15 mouse cellular contexts compared by ENCODE assay signal in genomic region chr4:154394123-154394722, GRCm38 (mm10). TPM values are rescaled to one million over a fixed set of nuclear protein-coding genes. Genes with fewer than 3 reads are reported as not detected.
DNase-seq lines count a peak whose midpoint lies in the region; ATAC-seq lines count a peak whose summit lies in the region.
"Had no signal": no experiment of that assay in that cellular context is flagged by ENCODE, and none has a peak within 500 bp of the region (broad histone marks: within the 10 kb centered on the region; RNA-seq: fewer than 3 reads in every experiment).

No protein-coding gene starts in this region.

- peaks cover 48% of the 10 kb centered on the region for H3K4me1 ChIP-seq in heart, embryonic 11.5 days (ENCODE audit: control insufficient read depth, insufficient read depth, low read length)
- H3K4me1 ChIP-seq in liver, embryonic 11.5 days (replicated peaks; ENCODE audit: control insufficient read depth, insufficient read depth, low read length), result peaks cover 21% of the 10 kb centered on the region
- H3K4me1 ChIP-seq in liver, embryonic 12.5 days, result peaks cover 11% of the 10 kb centered on the region; the same call in 1 of the 2 replicates
- H3K4me1 ChIP-seq in hindbrain, embryonic 12.5 days, result peaks cover 49% of the 10 kb centered on the region

- WGBS in heart, embryonic 11.5 days (ENCODE audit: insufficient replicate concordance), result 55% methylated on average over 7 of the region's 7 CpGs
- 61% methylated on average over 7 of the region's 7 CpGs for WGBS in liver, embryonic 11.5 days
- 48% methylated on average over 7 of the region's 7 CpGs for WGBS in liver, embryonic 12.5 days (ENCODE audit: insufficient replicate concordance)
- 43% methylated on average over 7 of the region's 7 CpGs for WGBS in hindbrain, embryonic 12.5 days

- no peaks in the 10 kb centered on the region for H3K36me3 ChIP-seq in heart, embryonic 11.5 days (ENCODE audit: control insufficient read depth, insufficient read depth, low read length)
- H3K36me3 ChIP-seq in liver, embryonic 11.5 days (ENCODE audit: control insufficient read depth, insufficient read depth, low read length), result no peaks in the 10 kb centered on the region
- H3K36me3 ChIP-seq in liver, embryonic 12.5 days, result no peaks in the 10 kb centered on the region
- H3K36me3 ChIP-seq in hindbrain, embryonic 12.5 days, result no peaks in the 10 kb centered on the region
- H3K36me3 ChIP-seq: embryonic facial prominence, embryonic 13.5 days had no signal

- no peaks in the 10 kb centered on the region for H3K9me3 ChIP-seq in heart, embryonic 11.5 days (replicated peaks; ENCODE audit: control insufficient read depth, low read length)
- no peaks in the 10 kb centered on the region for H3K9me3 ChIP-seq in liver, embryonic 11.5 days (ENCODE audit: control insufficient read depth, low read length)
- no peaks in the 10 kb centered on the region for H3K9me3 ChIP-seq in liver, embryonic 12.5 days (replicated peaks)
- H3K9me3 ChIP-seq in hindbrain, embryonic 12.5 days (replicated peaks), result no peaks in the 10 kb centered on the region
- H3K9me3 ChIP-seq: embryonic facial prominence, embryonic 13.5 days had no signal

- peak overlapping the region; percentile 84 for H3K27ac ChIP-seq in heart, embryonic 11.5 days (ENCODE audit: low read depth, low read length)
- H3K27ac ChIP-seq in liver, embryonic 11.5 days (ENCODE audit: low read depth, low read length), result no peak overlapping the region
- H3K27ac ChIP-seq in liver, embryonic 12.5 days, result no peak overlapping the region
- 0 out of 2 replicates have a peak overlapping the region, but pooled peaks have one; percentile 23 for H3K27ac ChIP-seq in hindbrain, embryonic 12.5 days
- H3K27ac ChIP-seq: embryonic facial prominence, embryonic 13.5 days; kidney, postnatal 0 days had no signal

- no peak for DNase-seq in heart, postnatal 25 days (ENCODE audit: low spot score)
- DNase-seq in liver, embryonic 11.5 days (ENCODE audit: low spot score), result no peak
- DNase-seq in left cerebral cortex, postnatal 25 days (ENCODE audit: low spot score in 2 of 2), result peak; percentile 19 to 43
- DNase-seq in gastrocnemius, postnatal 10 days, result no peak
- DNase-seq in kidney, adult 11 months, result no peak

- no peak overlapping the region for H3K4me3 ChIP-seq in heart, embryonic 11.5 days (ENCODE audit: low read depth, low read length)
- no peak overlapping the region for H3K4me3 ChIP-seq in liver, embryonic 11.5 days (ENCODE audit: low read depth, low read length)
- no peak overlapping the region for H3K4me3 ChIP-seq in liver, embryonic 12.5 days
- H3K4me3 ChIP-seq in hindbrain, embryonic 12.5 days, result no peak overlapping the region
- H3K4me3 ChIP-seq: embryonic facial prominence, embryonic 13.5 days; myocyte had no signal

- no peak overlapping the region for H3K9ac ChIP-seq in heart, embryonic 11.5 days (ENCODE audit: low read depth, low read length)
- no peak overlapping the region for H3K9ac ChIP-seq in liver, embryonic 11.5 days (ENCODE audit: low read depth, low read length)
- no peak overlapping the region for H3K9ac ChIP-seq in liver, embryonic 12.5 days
- H3K9ac ChIP-seq in hindbrain, embryonic 12.5 days, result no peak overlapping the region
- H3K9ac ChIP-seq: embryonic facial prominence, embryonic 13.5 days had no signal

- H3K27me3 ChIP-seq in heart, embryonic 11.5 days (ENCODE audit: control insufficient read depth, insufficient read depth, low read length), result peaks cover 41% of the 10 kb centered on the region
- H3K27me3 ChIP-seq in liver, embryonic 11.5 days (replicated peaks; ENCODE audit: control insufficient read depth, insufficient read depth, low read length), result peaks cover 7% of the 10 kb centered on the region
- H3K27me3 ChIP-seq in liver, embryonic 12.5 days (replicated peaks), result peaks cover 4% of the 10 kb centered on the region; the same call in 1 of the 2 replicates
- peaks cover 8% of the 10 kb centered on the region for H3K27me3 ChIP-seq in hindbrain, embryonic 12.5 days
- H3K27me3 ChIP-seq: CH12.LX; embryonic facial prominence, embryonic 13.5 days had no signal

- H3K4me2 ChIP-seq in heart, embryonic 11.5 days, result no peak overlapping the region
- H3K4me2 ChIP-seq in liver, embryonic 11.5 days, result no peak overlapping the region
- H3K4me2 ChIP-seq in liver, embryonic 12.5 days, result no peak overlapping the region
- no peak overlapping the region for H3K4me2 ChIP-seq in hindbrain, embryonic 12.5 days (replicated peaks)
- H3K4me2 ChIP-seq: embryonic facial prominence, embryonic 13.5 days had no signal

- intact Hi-C loops in heart, postnatal 25 days (cut with DNase I), result no loop called here
- intact Hi-C loops in left cerebral cortex, postnatal 25 days (cut with DNase I), result no loop called here

- no peak for ATAC-seq in heart, embryonic 11.5 days (replicated peaks; ENCODE audit: insufficient number of reproducible peaks, low FRiP score, low TSS enrichment)
- 0 out of 2 replicates have a peak, but pooled peaks have one; percentile 7 for ATAC-seq in liver, embryonic 11.5 days (replicated peaks; ENCODE audit: low FRiP score)
- no peak; the same call in 1 of the 2 replicates for ATAC-seq in liver, embryonic 12.5 days
- no peak for ATAC-seq in hindbrain, embryonic 12.5 days (ENCODE audit: low FRiP score)

RNA-seq across cellular contexts. Expression of gene B230104I21Rik, which starts 58.3 kb away (rescaled TPM):
- polyA plus RNA-seq in heart, embryonic 11.5 days (2014; fragmentation: Nextera tagmentation; extraction: Ambion mirVana), result 0.24 TPM in 1 of 2 replicates, not detected in the other
- total RNA-seq in heart, postnatal 25 days (2021), result not detected
- polyA plus RNA-seq in liver, embryonic 11.5 days (2014; fragmentation: Nextera tagmentation; extraction: Ambion mirVana), result not detected in 2 replicates
- not detected in 2 replicates for polyA plus RNA-seq in liver, embryonic 12.5 days (2016; fragmentation: Nextera tagmentation; extraction: Ambion mirVana)
- polyA plus RNA-seq in hindbrain, embryonic 12.5 days (2016; fragmentation: Nextera tagmentation; extraction: Ambion mirVana), result not detected in 2 replicates
- total RNA-seq in left cerebral cortex, postnatal 25 days (2021), result not detected
- not detected for total RNA-seq in gastrocnemius, postnatal 10 days (2021)
- total RNA-seq: adrenal gland, postnatal 4 days; CH12.LX; heart, postnatal 36 days had no signal
- polyA plus RNA-seq: embryonic facial prominence, embryonic 13.5 days; kidney, postnatal 0 days; limb, embryonic 14.5 days; myocyte had no signal

Comparison
In these comparisons a context has a peak if more than half of its experiments do, and no peak if none do; other contexts are left out.
1. H3K27ac ChIP-seq: peak in heart, embryonic 11.5 days (single experiment) and hindbrain, embryonic 12.5 days (single experiment); none in liver, embryonic 11.5 days (single experiment) and liver, embryonic 12.5 days (single experiment).
2. DNase-seq: peak in left cerebral cortex, postnatal 25 days (2 of 2); none in heart, postnatal 25 days (single experiment), liver, embryonic 11.5 days (single experiment), gastrocnemius, postnatal 10 days (single experiment) and kidney, adult 11 months (single experiment).